Mouse (Mus musculus) spleen, adult 2 months (tissue): ENCODE measurements around the gene Tnfrsf25. TPM values are rescaled to one million over a fixed set of nuclear protein-coding genes. Genes with fewer than 3 reads are reported as not detected.
A peak's percentile ranks its signal among the peaks of the same experiment; 100 is the strongest.

Experiments used
- DNase-seq, 2 experiments: peaks; one replicate each; pipeline versions ENCODE4 v3.0.0 to v3.0.0-alpha.2; 2012 to 2021; ENCODE audit warnings: low spot score in 2 of 2, low read depth in 1 of 2
- H3K27ac ChIP-seq: fragments of 200-500 bp; 2 replicates; pipeline ENCODE4 v1.5.1; 2012; ENCODE audit warnings: low read length, inconsistent platforms; ENCODE audit not compliant: insufficient read depth
- H3K27me3 ChIP-seq: fragments of 200-500 bp; 2 replicates; pipeline ENCODE4 v1.6.1; 2012; ENCODE audit warnings: mild to moderate bottlenecking, moderate library complexity, low read length, inconsistent platforms; ENCODE audit not compliant: control insufficient read depth, insufficient read depth
- H3K36me3 ChIP-seq: fragments of 200-500 bp; 2 replicates; pipeline ENCODE4 v1.6.1; 2012; ENCODE audit warnings: mild to moderate bottlenecking, low read length, inconsistent platforms; ENCODE audit not compliant: control insufficient read depth, insufficient read depth
- H3K4me1 ChIP-seq: fragments of 200-500 bp; 2 replicates; pipeline ENCODE4 v1.6.1; 2011; ENCODE audit warnings: inconsistent platforms; ENCODE audit not compliant: control insufficient read depth, insufficient read depth, insufficient read length
- H3K4me3 ChIP-seq: fragments of 200-500 bp; 2 replicates; pipeline ENCODE4 v1.5.1; 2011; ENCODE audit warnings: mild to moderate bottlenecking, inconsistent platforms; ENCODE audit not compliant: insufficient read depth, insufficient read length; ENCODE audit errors: extremely low read depth
- CTCF ChIP-seq: fragments of 200-500 bp; IDR thresholded peaks from 2 replicates; pipeline ENCODE4 v1.5.1; 2011; ENCODE audit warnings: mild to moderate bottlenecking, inconsistent platforms; ENCODE audit not compliant: insufficient read depth, insufficient read length, insufficient replicate concordance; ENCODE audit errors: extremely low read depth
- POLR2A ChIP-seq: fragments of 200-500 bp; IDR thresholded peaks from 2 replicates; pipeline ENCODE4 v1.6.1; 2011; ENCODE audit warnings: low read depth, low read length, inconsistent platforms
- WGBS: fragments of 180-500 bp; shearing (Covaris S2); methylation state at CpG from one replicate; pipeline ENCODE4 v1.1.7; 2018; 5-methylcytosine and 5-hydroxymethylcytosine counted together
- polyA plus RNA-seq: library from polyadenylated mRNA; depleted of rRNA; stranded (reverse); fragments of >200 nt; gene quantifications from 2 replicates; pipeline ENCODE4 v1.2.3, GENCODE M21; 2012

Gene Tnfrsf25
- polyA plus RNA-seq, 1 experiment: 17.0 TPM

DNA sequence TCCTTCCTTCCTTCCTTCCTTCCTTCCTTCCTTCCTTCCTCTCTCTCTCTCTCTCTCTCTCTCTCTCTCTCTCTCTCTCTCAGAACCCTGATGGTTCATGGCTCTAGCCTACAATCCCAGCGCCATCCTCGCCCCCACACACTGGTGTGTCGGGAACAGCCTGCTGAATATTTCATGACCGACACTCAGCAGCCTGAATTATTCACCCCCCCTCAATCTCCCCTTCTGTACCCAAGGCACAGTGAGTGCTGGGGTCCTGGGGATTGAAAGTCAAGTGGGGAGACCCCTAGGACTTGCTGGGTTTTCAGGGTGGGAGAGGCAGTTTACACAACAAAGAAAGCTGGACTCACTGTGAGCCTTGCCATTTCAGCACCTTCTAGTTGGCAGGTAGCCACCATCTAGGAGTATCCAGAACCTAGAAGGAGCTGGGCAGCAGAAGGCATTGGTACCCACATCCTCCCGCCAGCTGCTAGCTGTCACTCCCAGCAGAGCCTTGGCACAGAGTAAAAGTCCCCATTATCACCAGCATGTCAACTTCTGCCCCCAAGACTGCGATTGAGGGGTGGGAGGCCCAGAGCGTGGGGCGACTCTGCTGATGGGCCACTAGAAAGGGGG is 25.9 kb downstream of the Tnfrsf25 start:
- Histone ChIP-seq H3K27ac (no peak overlapping the region), H3K4me3 (no peak overlapping the region), H3K36me3 (no peaks in the 10 kb centered on the region), H3K27me3 (no peaks in the 10 kb centered on the region), H3K4me1 (peaks cover 8% of the 10 kb centered on the region; the same call in 1 of the 2 replicates)
- DNase-seq: no peak
- TF ChIP-seq CTCF (no peak), POLR2A (no peak)
- WGBS: 80% methylated on average over 8 of the region's 8 CpGs

DNA sequence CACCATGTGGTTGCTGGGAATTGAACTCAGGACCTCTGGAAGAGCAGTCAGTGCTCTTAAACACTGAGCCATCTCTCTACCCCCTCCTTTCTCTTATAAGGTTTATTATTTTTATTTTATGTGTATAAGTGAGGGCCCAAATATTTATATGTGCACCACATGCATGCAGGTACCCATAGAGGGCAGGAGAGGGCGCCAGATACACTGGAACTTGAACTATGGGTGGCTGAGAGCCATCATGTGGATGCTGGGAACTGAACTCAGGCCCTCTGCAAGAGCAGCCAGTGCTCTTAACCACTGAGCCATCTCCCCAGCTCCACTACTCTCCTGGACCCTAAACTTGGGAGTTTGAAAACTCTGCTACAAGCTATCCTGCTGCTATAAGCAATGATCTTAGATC is 27.9 kb downstream of the Tnfrsf25 start:
- TF ChIP-seq CTCF: no peak
- no peak for TF ChIP-seq POLR2A
- Histone ChIP-seq H3K4me1 (0 out of 2 replicates have a peak, but pooled peaks cover 3% of the 10 kb centered on the region), H3K4me3 (no peak overlapping the region), H3K27me3 (no peaks in the 10 kb centered on the region), H3K27ac (no peak overlapping the region), H3K36me3 (no peaks in the 10 kb centered on the region)
- 67% methylated on average over 1 of the region's 1 CpGs for WGBS
- no peak for DNase-seq

DNA sequence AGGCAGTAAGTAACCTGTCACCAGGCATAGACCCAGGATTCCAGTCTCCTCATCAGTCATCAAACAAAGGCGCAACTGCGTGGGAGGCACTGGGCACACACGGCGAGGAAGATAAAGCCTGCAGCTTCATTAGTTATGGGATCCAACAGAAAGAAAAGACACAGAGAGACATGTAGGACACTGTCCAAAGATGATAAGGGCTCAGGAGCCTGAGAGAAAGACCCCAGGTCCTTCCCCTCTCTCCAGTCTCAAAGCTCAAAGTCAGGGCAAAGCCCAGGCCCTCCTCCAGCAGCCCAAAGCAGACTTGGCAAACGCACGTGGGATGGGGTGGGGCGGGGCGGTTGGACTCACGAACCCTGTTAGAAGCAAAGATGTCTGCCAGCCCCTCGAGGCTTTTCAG is 29.7 kb downstream of the Tnfrsf25 start:
- H3K27ac ChIP-seq: no peak overlapping the region
- H3K27me3 ChIP-seq: no peaks in the 10 kb centered on the region
- no peaks in the 10 kb centered on the region for H3K4me1 ChIP-seq
- no peak overlapping the region for H3K4me3 ChIP-seq
- TF ChIP-seq CTCF (no peak), POLR2A (no peak)
- DNase-seq: no peak
- H3K36me3 ChIP-seq: no peaks in the 10 kb centered on the region
- WGBS: 77% methylated on average over 10 of the region's 10 CpGs

DNA sequence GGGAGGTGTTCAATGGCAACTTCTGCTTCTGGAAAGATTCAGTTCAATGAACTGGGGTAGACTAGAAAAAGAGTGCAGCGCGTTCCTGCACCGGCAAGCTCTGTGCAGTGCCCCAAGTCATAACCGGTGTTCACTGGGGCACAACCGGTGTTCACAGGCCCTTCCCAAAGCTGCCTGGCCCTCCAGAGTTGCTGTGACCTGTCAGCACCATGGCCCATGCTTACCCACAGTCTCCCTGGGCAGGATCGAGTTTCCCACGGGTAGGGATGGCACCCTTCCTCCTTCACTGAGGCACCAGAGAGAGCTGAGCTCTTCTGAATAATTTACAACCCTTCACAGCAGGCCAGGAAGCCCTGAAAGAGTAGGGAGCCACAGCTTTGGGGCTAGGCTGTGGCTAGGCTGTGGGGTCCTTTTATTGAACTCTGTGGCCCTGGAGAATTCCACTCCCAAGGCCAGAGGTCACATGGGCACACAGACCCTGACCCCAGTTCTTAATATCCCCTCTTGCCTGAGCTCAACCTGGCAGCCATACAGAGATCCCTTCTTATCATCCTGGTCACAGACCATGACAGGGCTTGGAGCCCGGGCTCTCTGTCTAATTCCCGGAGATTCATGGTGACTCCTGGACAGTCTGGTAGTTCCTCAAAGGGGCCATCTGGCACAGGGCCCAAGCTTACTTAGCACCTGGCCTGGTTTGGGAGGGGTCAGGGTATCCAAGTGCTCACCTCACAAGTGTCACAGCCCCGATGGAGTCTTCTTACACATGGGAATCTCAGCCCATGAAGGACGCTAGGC is 30.5 kb downstream of the Tnfrsf25 start:
- DNase-seq: no peak
- Histone ChIP-seq H3K4me1 (no peaks in the 10 kb centered on the region), H3K36me3 (no peaks in the 10 kb centered on the region), H3K4me3 (no peak overlapping the region), H3K27me3 (no peaks in the 10 kb centered on the region), H3K27ac (no peak overlapping the region)
- no peak for TF ChIP-seq CTCF
- TF ChIP-seq POLR2A: no peak
- 65% methylated on average over 11 of the region's 11 CpGs for WGBS

DNA sequence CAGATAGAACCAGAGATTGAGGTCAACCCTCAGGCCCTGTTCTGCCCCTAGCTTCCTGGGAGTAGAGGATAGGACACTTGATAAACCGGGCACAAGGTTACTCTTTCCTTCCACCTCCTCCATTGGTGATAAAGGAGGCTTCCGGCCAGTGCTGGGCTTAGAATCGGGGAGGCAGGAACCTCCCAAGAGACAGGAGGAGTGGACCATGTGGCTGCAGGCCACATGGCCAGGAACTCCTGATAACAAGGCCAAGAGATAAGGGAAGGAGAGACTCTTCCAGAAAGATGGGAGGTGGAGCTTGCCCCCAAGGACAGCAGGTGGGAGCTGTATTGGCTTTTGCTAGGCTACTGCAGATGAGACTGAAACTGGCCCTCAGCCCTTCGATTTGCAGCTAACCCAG is 34.8 kb downstream of the Tnfrsf25 start:
- Histone ChIP-seq H3K4me1 (peaks cover 5% of the 10 kb centered on the region), H3K27me3 (peaks cover 8% of the 10 kb centered on the region), H3K36me3 (no peaks in the 10 kb centered on the region), H3K27ac (no peak overlapping the region), H3K4me3 (no peak overlapping the region)
- TF ChIP-seq CTCF: no peak
- 91% methylated on average over 4 of the region's 4 CpGs for WGBS
- no peak for DNase-seq

DNA sequence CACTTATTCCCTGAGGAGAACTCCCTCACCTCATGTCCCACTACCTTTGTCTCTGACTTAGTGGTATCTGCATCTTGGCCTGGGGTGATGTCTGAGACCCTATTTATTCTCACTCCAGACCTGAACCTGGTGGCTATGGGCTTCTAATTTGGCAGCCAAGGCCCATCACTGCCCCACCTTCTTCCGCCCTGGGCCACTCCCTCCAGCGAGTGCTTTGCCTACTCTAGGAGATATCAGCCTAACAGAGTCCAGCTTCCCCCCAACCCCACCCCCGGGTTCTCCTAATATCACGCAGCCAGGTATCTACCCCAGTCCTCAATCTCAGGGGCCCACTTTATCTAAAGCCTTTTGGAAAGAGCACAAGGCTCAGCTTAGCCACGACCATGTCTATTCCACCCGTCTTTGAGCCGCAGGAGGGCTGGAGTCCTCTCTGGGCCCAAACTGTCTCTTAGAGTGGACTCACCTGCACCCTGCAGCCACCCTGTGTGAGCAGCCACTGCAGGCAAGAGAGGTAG is 35.8 kb downstream of the Tnfrsf25 start:
- Histone ChIP-seq H3K36me3 (no peaks in the 10 kb centered on the region), H3K4me1 (peaks cover 5% of the 10 kb centered on the region), H3K27ac (no peak overlapping the region), H3K27me3 (peaks cover 8% of the 10 kb centered on the region), H3K4me3 (peak overlapping the region; percentile 39; the same call in 1 of the 2 replicates)
- DNase-seq: no peak
- TF ChIP-seq POLR2A: no peak
- TF ChIP-seq CTCF: no peak
- WGBS: 42% methylated on average over 7 of the region's 7 CpGs

DNA sequence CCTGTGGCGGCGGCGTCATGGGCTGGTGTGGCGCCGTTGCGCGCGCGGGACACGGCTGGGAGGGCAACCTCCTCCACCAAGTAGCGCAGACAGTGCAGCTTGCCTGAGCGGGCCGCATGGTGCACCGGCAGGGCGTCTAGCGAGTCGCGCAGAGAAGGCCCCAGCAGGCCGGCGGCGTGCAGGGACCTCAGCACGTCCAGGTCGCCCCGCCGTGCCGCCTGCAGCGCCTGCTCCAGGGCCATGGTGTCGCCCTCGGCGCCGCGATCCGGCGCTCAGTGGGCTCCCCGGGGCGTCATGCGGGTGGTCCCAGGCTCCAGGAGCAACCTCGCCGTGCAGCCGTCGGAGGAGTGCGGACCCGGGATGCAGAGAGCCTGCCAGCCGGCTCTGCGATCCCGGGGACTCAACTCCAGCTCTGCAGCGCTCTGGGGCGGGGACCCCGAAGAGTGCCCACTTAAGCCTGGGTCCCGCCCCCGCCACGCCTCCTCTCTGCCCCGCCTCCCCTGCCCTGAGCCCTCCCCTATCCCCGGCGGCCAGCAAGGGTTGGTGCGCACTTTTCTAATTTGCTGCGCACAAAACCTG is 36.3 kb downstream of the Tnfrsf25 start, which contains the start of gene Espn:
TSS of gene Espn (minus strand) at position 406 of the 579 bp plus-strand sequence.
- no peak within 1 kb of the TSS for H3K27ac ChIP-seq
- TF ChIP-seq POLR2A (no peak), CTCF (no peak)
- 2% methylated on average over 54 of the region's 57 CpGs for WGBS
- peaks cover 5% of the 10 kb centered on the region for H3K4me1 ChIP-seq
- H3K4me3 ChIP-seq: peak within 1 kb of the TSS; percentile 39; the same call in 1 of the 2 replicates
- DNase-seq: peak in 1 of 2 experiments; percentile 26
- H3K36me3 ChIP-seq: no peaks in the 10 kb centered on the region
- peaks cover 8% of the 10 kb centered on the region for H3K27me3 ChIP-seq
